Mouse (Mus musculus): ENCODE measurements around the gene Rnf157.

DNA sequence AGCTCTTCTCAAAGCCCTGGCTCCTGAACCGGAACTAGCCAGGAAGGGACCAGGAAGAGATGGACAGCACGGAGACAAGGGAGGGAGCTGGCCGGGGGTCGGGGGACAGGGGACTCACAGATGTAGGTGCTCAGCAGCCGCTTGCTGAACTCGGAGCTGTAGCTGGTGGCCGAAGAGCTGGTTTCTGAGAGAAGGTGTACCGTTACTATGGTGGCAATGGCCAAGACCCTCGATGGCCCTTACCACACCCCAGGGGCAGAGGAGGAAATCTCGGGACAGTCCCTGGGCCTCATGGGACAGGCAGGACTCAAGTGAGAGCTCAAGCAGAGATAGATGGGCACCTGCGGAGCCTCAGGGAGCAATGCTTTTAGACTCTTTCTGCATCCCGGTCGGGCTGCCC, 120.4 kb downstream of the Rnf157 start:
- no peak for TF ChIP-seq CTCF (conservative IDR thresholded peaks at IDR 0.05 in 1 of 2, IDR thresholded peaks at IDR 0.05 in 1 of 2; ENCODE audit: low read depth in 2 of 2, low read length in 2 of 2)
- TF ChIP-seq EP300 (IDR thresholded peaks at IDR 0.05; ENCODE audit: low read length): no peak
- no peak for TF ChIP-seq USF1 (IDR thresholded peaks at IDR 0.05; ENCODE audit: low read depth, low read length)
- no peak for TF ChIP-seq MEF2A (IDR thresholded peaks at IDR 0.05; ENCODE audit: borderline replicate concordance, low read depth, low read length)
- no peak for TF ChIP-seq TBP (conservative IDR thresholded peaks at IDR 0.05; ENCODE audit: low read depth, low read length)
- TF ChIP-seq CHD2 (IDR thresholded peaks at IDR 0.05; ENCODE audit: low read length): no peak

All from CH12.LX (cell line).